ENCODE assay signal across 1 mouse cellular context in the genomic region with DNA sequence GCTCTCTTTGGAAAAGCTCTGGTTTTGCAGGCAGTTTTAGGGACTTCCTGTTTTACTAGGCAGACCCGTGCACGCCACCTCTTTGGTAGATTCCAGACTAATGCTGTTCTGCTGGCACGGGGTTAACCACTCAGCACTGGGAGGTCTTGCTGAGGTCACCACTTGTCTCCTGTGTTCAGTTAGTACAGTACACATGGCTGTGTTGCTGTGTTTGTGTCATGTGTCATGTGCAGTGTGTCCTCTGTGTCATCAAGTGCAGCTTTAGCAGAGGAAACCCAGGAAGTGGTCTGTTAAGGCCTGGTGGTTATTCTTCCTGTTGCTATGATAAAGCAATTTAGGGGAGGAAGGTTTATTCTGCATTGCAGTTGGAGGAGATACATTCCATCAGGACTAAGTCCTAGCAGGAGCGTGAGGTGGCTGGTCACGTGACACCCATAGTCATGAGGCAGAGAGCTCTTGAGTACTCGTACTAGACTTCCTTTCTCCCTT.
TF ChIP-seq lines count a peak whose summit lies in the region.

No protein-coding gene starts in this region.

TF ChIP-seq in MEL, 35 proteins besides CTCF, POLR2A, EP300 and RAD21 (continued from another document):
- TF ChIP-seq E2F4 (IDR thresholded peaks at IDR 0.05; ENCODE audit: borderline replicate concordance, low read depth, low read length) (no peak), MEF2A (IDR thresholded peaks at IDR 0.05; ENCODE audit: extremely low read depth, insufficient replicate concordance, low read depth, low read length, poor library complexity, severe bottlenecking) (no peak), ZNF384 (IDR thresholded peaks at IDR 0.05; ENCODE audit: low read depth, low read length) (no peak), USF1 (IDR thresholded peaks at IDR 0.05; ENCODE audit: low read depth, low read length) (peak; percentile 96), NRF1 (IDR thresholded peaks at IDR 0.05; ENCODE audit: insufficient read depth, low read depth, low read length, poor library complexity, severe bottlenecking) (no peak), POLR2AphosphoS2 (IDR thresholded peaks at IDR 0.05; ENCODE audit: low read length) (no peak), MYB (IDR thresholded peaks at IDR 0.05; ENCODE audit: low read depth, low read length) (no peak), ZKSCAN1 (IDR thresholded peaks at IDR 0.05; ENCODE audit: low read depth, low read length) (no peak), CHD2 (IDR thresholded peaks at IDR 0.05; ENCODE audit: low read length) (no peak), UBTF (IDR thresholded peaks at IDR 0.05; ENCODE audit: borderline replicate concordance, insufficient read depth, low read depth, low read length) (no peak), TAL1 (IDR thresholded peaks at IDR 0.05; ENCODE audit: low read length) (no peak), RCOR1 (IDR thresholded peaks at IDR 0.05; ENCODE audit: low read depth, low read length) (no peak), MXI1 (IDR thresholded peaks at IDR 0.05; ENCODE audit: low read depth, low read length) (peak; percentile 69), GATA1 (IDR thresholded peaks at IDR 0.05; ENCODE audit: low read depth, low read length) (no peak), ELF1 (IDR thresholded peaks at IDR 0.05; ENCODE audit: low read depth, low read length) (peak; percentile 61; the same call in 1 of the 2 replicates), NELFE (IDR thresholded peaks at IDR 0.05; ENCODE audit: low read depth, low read length) (peak; percentile 27; the same call in 1 of the 2 replicates), TCF12 (IDR thresholded peaks at IDR 0.05; ENCODE audit: low read depth, low read length) (no peak), SIN3A (IDR thresholded peaks at IDR 0.05; ENCODE audit: low read length) (peak; percentile 67; the same call in 1 of the 2 replicates), MYC (IDR thresholded peaks at IDR 0.05; ENCODE audit: low read depth, low read length) (peak; percentile 64; the same call in 1 of the 2 replicates), USF2 (IDR thresholded peaks at IDR 0.05; ENCODE audit: borderline replicate concordance in 1 of 2, insufficient read depth in 1 of 2, low read depth in 1 of 2, low read length in 2 of 2) (peak; percentile 58 to 82), SMC3 (IDR thresholded peaks at IDR 0.05; ENCODE audit: low read depth, low read length) (no peak), GABPA (IDR thresholded peaks at IDR 0.05; ENCODE audit: low read depth, low read length) (no peak), JUND (IDR thresholded peaks at IDR 0.05; ENCODE audit: low read depth, low read length) (no peak), KAT2A (conservative IDR thresholded peaks at IDR 0.05; ENCODE audit: low read depth, low read length) (no peak), ETS1 (IDR thresholded peaks at IDR 0.05; ENCODE audit: low read depth, low read length) (peak; percentile 14; the same call in 1 of the 2 replicates)
